Mouse (Mus musculus): Measurements from ENCODE around the gene Dclk1. TPM values are rescaled to one million over a fixed set of nuclear protein-coding genes. Genes with fewer than 3 reads are reported as not detected.

Gene Dclk1
- polyA plus RNA-seq (2017; shearing (Covaris generic)) = under 1 TPM; 0.25 to 0.92 TPM

GRCm38 (mm10) chr3:55241730-55242421, at the start of gene Dclk1:
Gene Dclk1 (plus strand): TSS chr3:55242364.

GRCm38 (mm10) chr3:55472110-55472509, 229.9 kb downstream of the Dclk1 start, which contains the start of gene Gm21954:
Gene Gm21954 (minus strand): TSS chr3:55472210.

Other genes starting within 250 kb of the Dclk1 start
- gene Ccna1, start 186.9 kb upstream of the Dclk1 start, polyA plus RNA-seq (2017; shearing (Covaris generic)) = under 1 TPM in 1 of 2 experiments, not detected in 1; 0.16 TPM
- 10 to 100 TPM; 16.8 to 20.1 TPM for gene Spg20, start 130.3 kb upstream of the Dclk1 start, polyA plus RNA-seq (2017; shearing (Covaris generic))
- under 1 TPM in 1 of 2 experiments, not detected in 1; 0.43 TPM for gene Ccdc169, start 105.0 kb upstream of the Dclk1 start, polyA plus RNA-seq (2017; shearing (Covaris generic))
- under 1 TPM in 1 of 2 experiments, not detected in 1; 0.10 TPM for gene Sohlh2, start 60.3 kb upstream of the Dclk1 start, polyA plus RNA-seq (2017; shearing (Covaris generic))
- not detected for gene Gm21954, start 229.8 kb downstream of the Dclk1 start, polyA plus RNA-seq (2017; shearing (Covaris generic))

All from activated CD4-positive, CD25-positive, alpha-beta regulatory T cell (primary cell).